Mouse (Mus musculus) CH12.LX (cell line): ENCODE measurements around the gene Dusp2.

Experiments used
- CTCF ChIP-seq, 2 experiments: IDR thresholded peaks in 1 of 2; conservative IDR thresholded peaks in 1 of 2; 2 replicates each; pipeline ENCODE4 v1.5.1; 2011 to 2012; ENCODE audit warnings: low read depth in 2 of 2, low read length in 2 of 2, improper control_type of control experiment in 1 of 2, inconsistent platforms in 1 of 2, mild to moderate bottlenecking in 1 of 2, moderate library complexity in 1 of 2
- EP300 ChIP-seq: IDR thresholded peaks from 2 replicates; pipeline ENCODE4 v1.6.1; 2011; ENCODE audit warnings: low read length, improper control_type of control experiment
- HCFC1 ChIP-seq: IDR thresholded peaks from 2 replicates; pipeline ENCODE4 v1.6.1; 2012; ENCODE audit warnings: low read depth, mild to moderate bottlenecking, inconsistent platforms, low read length, improper control_type of control experiment
- POLR2A ChIP-seq: IDR thresholded peaks from 2 replicates; pipeline ENCODE4 v1.6.1; 2011; ENCODE audit warnings: low read depth, mild to moderate bottlenecking, improper control_type of control experiment, low read length
- UBTF ChIP-seq: IDR thresholded peaks from 2 replicates; pipeline ENCODE4 v1.6.1; 2012; ENCODE audit warnings: low read depth, mild to moderate bottlenecking, inconsistent platforms, low read length, improper control_type of control experiment, moderate library complexity
- ZKSCAN1 ChIP-seq: IDR thresholded peaks from 2 replicates; pipeline ENCODE4 v1.6.1; 2012; ENCODE audit warnings: low read depth, inconsistent platforms, low read length, improper control_type of control experiment, borderline replicate concordance

GRCm38 (mm10) chr2:127362459-127363281 lies 26.7 kb downstream of the Dusp2 start, which contains the start of gene Adra2b:
- TF ChIP-seq EP300, result no peak
- TF ChIP-seq POLR2A, result no peak
- TF ChIP-seq CTCF (conservative IDR thresholded peaks at IDR 0.05 in 1 of 2, IDR thresholded peaks at IDR 0.05 in 1 of 2; ENCODE audit: low read depth in 2 of 2, low read length in 2 of 2), result peak in 1 of 2 experiments; percentile 85; a peak in 3 of 4 replicates
- 0 out of 2 replicates have a peak, but pooled peaks have one; percentile 38 for TF ChIP-seq UBTF
- no peak for TF ChIP-seq ZKSCAN1
- no peak for TF ChIP-seq HCFC1
